Mouse (Mus musculus): ENCODE measurements around the gene Tcirg1. TPM values are rescaled to one million over a fixed set of nuclear protein-coding genes. Genes with fewer than 3 reads are reported as not detected.

Gene Tcirg1
- total RNA-seq, 2 experiments from 2014 or later, result 8.0 to 9.2 TPM

- DNase-seq, result no peak
Measured at GRCm38 (mm10) chr19:3898952-3899351, 8.0 kb downstream of the Tcirg1 start.

- DNase-seq, result no peak
Measured at GRCm38 (mm10) chr19:3897557-3897956, 9.4 kb downstream of the Tcirg1 start.

- DNase-seq, result no peak
Measured at GRCm38 (mm10) chr19:3896208-3896607, 10.7 kb downstream of the Tcirg1 start.

GRCm38 (mm10) chr19:3895171-3895631 lies 11.7 kb downstream of the Tcirg1 start:
- DNase-seq, result no peak

GRCm38 (mm10) chr19:3894294-3894693 lies 12.6 kb downstream of the Tcirg1 start:
- no peak for DNase-seq

- no peak for DNase-seq
Measured at GRCm38 (mm10) chr19:3893545-3894116, 13.3 kb downstream of the Tcirg1 start.

- no peak for DNase-seq
Measured at GRCm38 (mm10) chr19:3890181-3890580, 16.8 kb downstream of the Tcirg1 start.

GRCm38 (mm10) chr19:3889096-3889495 lies 17.8 kb downstream of the Tcirg1 start:
- DNase-seq, result no peak

- DNase-seq, result no peak
Measured at GRCm38 (mm10) chr19:3884325-3884990, 22.5 kb downstream of the Tcirg1 start.

- no peak for DNase-seq
Measured at GRCm38 (mm10) chr19:3882214-3882613, 24.7 kb downstream of the Tcirg1 start.

GRCm38 (mm10) chr19:3880054-3880848 lies 26.7 kb downstream of the Tcirg1 start:
- DNase-seq, result no peak

GRCm38 (mm10) chr19:3875045-3875444 lies 31.9 kb downstream of the Tcirg1 start:
- no peak for DNase-seq

- no peak for DNase-seq
Measured at GRCm38 (mm10) chr19:3872373-3872772, 34.6 kb downstream of the Tcirg1 start.

- DNase-seq, result no peak
Measured at GRCm38 (mm10) chr19:3871468-3871867, 35.5 kb downstream of the Tcirg1 start.

- DNase-seq, result no peak
Measured at GRCm38 (mm10) chr19:3868290-3868689, 38.6 kb downstream of the Tcirg1 start.

GRCm38 (mm10) chr19:3864960-3865359 lies 42.0 kb downstream of the Tcirg1 start:
- DNase-seq, result no peak

GRCm38 (mm10) chr19:3862713-3863112 lies 44.2 kb downstream of the Tcirg1 start:
- no peak for DNase-seq

- no peak for DNase-seq
Measured at GRCm38 (mm10) chr19:3857220-3857619, 49.7 kb downstream of the Tcirg1 start.

GRCm38 (mm10) chr19:3855601-3856000 lies 51.3 kb downstream of the Tcirg1 start:
- DNase-seq, result no peak

- DNase-seq, result no peak
Measured at GRCm38 (mm10) chr19:3855091-3855490, 51.8 kb downstream of the Tcirg1 start.

- DNase-seq, result no peak
Measured at GRCm38 (mm10) chr19:3853891-3854290, 53.0 kb downstream of the Tcirg1 start.

GRCm38 (mm10) chr19:3853121-3853520 lies 53.8 kb downstream of the Tcirg1 start:
- no peak for DNase-seq

- DNase-seq, result peak; percentile 50 to 71
Measured at GRCm38 (mm10) chr19:3851979-3852681, 54.8 kb downstream of the Tcirg1 start.
